ENCODE assay signal across 20 mouse cellular contexts in genomic region chr1:56789641-56790040, GRCm38 (mm10).
"Had no signal": no experiment of that assay in that cellular context is flagged by ENCODE, and none has a peak within 500 bp of the region (broad histone marks: within the 10 kb centered on the region; RNA-seq: fewer than 3 reads in every experiment).

No protein-coding gene starts in this region.

- H3K9me3 ChIP-seq: liver, embryonic 13.5 days; liver, embryonic 15.5 days; lung, embryonic 15.5 days; midbrain, embryonic 10.5 days; midbrain, embryonic 12.5 days; neural tube, embryonic 13.5 days; neural tube, embryonic 15.5 days had no signal

- H3K4me3 ChIP-seq: liver, embryonic 13.5 days; liver, embryonic 15.5 days; lung, embryonic 15.5 days; midbrain, embryonic 10.5 days; midbrain, embryonic 12.5 days; myocyte; neural tube, embryonic 13.5 days; neural tube, embryonic 15.5 days had no signal

- H3K27me3 ChIP-seq: liver, embryonic 13.5 days; liver, embryonic 15.5 days; lung, embryonic 15.5 days; midbrain, embryonic 12.5 days; neural tube, embryonic 13.5 days; neural tube, embryonic 15.5 days had no signal

- H3K4me1 ChIP-seq: liver, embryonic 13.5 days; liver, embryonic 15.5 days; lung, embryonic 15.5 days; midbrain, embryonic 10.5 days; midbrain, embryonic 12.5 days; neural tube, embryonic 13.5 days; neural tube, embryonic 15.5 days had no signal

- H3K27ac ChIP-seq: liver, embryonic 13.5 days; liver, embryonic 15.5 days; lung, embryonic 15.5 days; midbrain, embryonic 10.5 days; midbrain, embryonic 12.5 days; neural tube, embryonic 13.5 days; neural tube, embryonic 15.5 days had no signal

- H3K36me3 ChIP-seq: liver, embryonic 13.5 days; liver, embryonic 15.5 days; lung, embryonic 15.5 days; midbrain, embryonic 10.5 days; midbrain, embryonic 12.5 days; neural tube, embryonic 13.5 days; neural tube, embryonic 15.5 days had no signal

- H3K4me2 ChIP-seq: liver, embryonic 11.5 days; liver, embryonic 13.5 days; liver, embryonic 15.5 days; lung, embryonic 15.5 days; midbrain, embryonic 12.5 days; neural tube, embryonic 13.5 days; neural tube, embryonic 15.5 days had no signal

- H3K9ac ChIP-seq: liver, embryonic 13.5 days; liver, embryonic 15.5 days; lung, embryonic 15.5 days; midbrain, embryonic 12.5 days; neural tube, embryonic 13.5 days; neural tube, embryonic 15.5 days had no signal

- DNase-seq: liver, embryonic 13.5 days; lung, adult 2 months; lung, postnatal 10 days; midbrain, embryonic 14.5 days; retina, postnatal 1 day; right cerebral cortex, adult 18-20 months; right cerebral cortex, postnatal 25 days; right cerebral cortex, postnatal 4 days; spleen, adult 18-20 months; thymus, adult 18-20 months; thymus, postnatal 14 days; thymus, postnatal 36 days had no signal
